Mouse (Mus musculus) heart, postnatal 0 days (tissue): ENCODE data around the gene Rfx4. TPM values are rescaled to one million over a fixed set of nuclear protein-coding genes. Genes with fewer than 3 reads are reported as not detected.

Source experiments
- ATAC-seq: fragments of 200-750 bp; cut with Nextera tagmentation; 2 replicates; pipeline ENCODE4 v1.8.0; 2017; ENCODE audit warnings: low read depth, moderate number of reproducible peaks, moderate library complexity; ENCODE audit not compliant: insufficient read depth
- DNase-seq: peaks from one replicate; pipeline ENCODE4 v3.0.0-alpha.2; 2016; ENCODE audit warnings: low spot score
- H3K27ac ChIP-seq: fragments of 300-500 bp; sonication (generic); 2 replicates; pipeline ENCODE4 v1.5.1; 2014; ENCODE audit warnings: low read depth, mild to moderate bottlenecking
- H3K27me3 ChIP-seq: fragments of 300-500 bp; sonication (generic); 2 replicates; pipeline ENCODE4 v1.6.1; 2014; ENCODE audit warnings: low read length, mixed read lengths; ENCODE audit not compliant: control insufficient read depth, insufficient read depth
- H3K36me3 ChIP-seq: fragments of 300-500 bp; sonication (generic); replicated peaks from 2 replicates; pipeline ENCODE4 v1.6.1; 2014; ENCODE audit warnings: low read length, mixed read lengths; ENCODE audit not compliant: control insufficient read depth, insufficient read depth
- H3K4me1 ChIP-seq: fragments of 300-500 bp; sonication (generic); 2 replicates; pipeline ENCODE4 v1.6.1; 2014; ENCODE audit warnings: antibody characterized with exemption; ENCODE audit not compliant: control insufficient read depth, insufficient read depth
- H3K4me2 ChIP-seq: fragments of 300-500 bp; sonication (generic); 2 replicates; pipeline ENCODE4 v1.6.1; 2014; ENCODE audit warnings: low read depth, mild to moderate bottlenecking, low read length, moderate library complexity
- H3K4me3 ChIP-seq: fragments of 300-500 bp; sonication (generic); 2 replicates; pipeline ENCODE4 v1.5.1; 2014; ENCODE audit warnings: low read depth, low read length
- H3K9ac ChIP-seq: fragments of 300-500 bp; sonication (generic); replicated peaks from 2 replicates; pipeline ENCODE4 v1.6.1; 2014; ENCODE audit warnings: low read depth, low read length, mixed read lengths
- H3K9me3 ChIP-seq: fragments of 300-500 bp; sonication (generic); replicated peaks from 2 replicates; pipeline ENCODE4 v1.6.1; 2016; ENCODE audit warnings: low read length; ENCODE audit not compliant: control insufficient read depth
- CTCF ChIP-seq: IDR thresholded peaks from 2 replicates; pipeline ENCODE4 v1.5.1; 2016; ENCODE audit warnings: antibody characterized with exemption, control low read depth, low read depth
- EP300 ChIP-seq: IDR thresholded peaks from 2 replicates; pipeline ENCODE4 v1.6.1; 2016; ENCODE audit warnings: antibody characterized with exemption, low read depth
- WGBS: fragments of 180-500 bp; shearing (Covaris S2); extraction: QIAGEN DNeasy Blood & Tissue Kit; methylation state at CpG from one replicate; pipeline ENCODE4 v1.1.7; 2014; 5-methylcytosine and 5-hydroxymethylcytosine counted together
- polyA plus RNA-seq: library from polyadenylated mRNA; unstranded; fragments of >200 nt; fragmentation: Nextera tagmentation; extraction: Ambion mirVana; gene quantifications from 2 replicates; pipeline ENCODE4 v1.2.1, GENCODE M21; 2015
- total RNA-seq: library from RNA; depleted of rRNA; stranded (reverse); fragments of >200 nt; gene quantifications from 2 replicates; pipeline ENCODE4 v1.2.3, GENCODE M21; 2014; ENCODE audit warnings: low replicate concordance

Gene Rfx4
- total and polyA plus RNA-seq, 2 experiments from 2014 or later: not detected

GRCm38 (mm10) chr10:84928465-84928864, 172.6 kb downstream of the Rfx4 start:
- no peaks in the 10 kb centered on the region for H3K9me3 ChIP-seq
- H3K4me3 ChIP-seq: no peak overlapping the region
- H3K27me3 ChIP-seq: no peaks in the 10 kb centered on the region
- peaks cover 25% of the 10 kb centered on the region for H3K36me3 ChIP-seq
- no peak overlapping the region for H3K9ac ChIP-seq
- WGBS: 89% methylated on average over 4 of the region's 4 CpGs
- H3K4me1 ChIP-seq: peaks cover 8% of the 10 kb centered on the region; the same call in 1 of the 2 replicates
- H3K4me2 ChIP-seq: no peak overlapping the region
- DNase-seq (no peak), ATAC-seq (no peak)
- H3K27ac ChIP-seq: no peak overlapping the region
- no peak for TF ChIP-seq CTCF
- TF ChIP-seq EP300: no peak

DNA sequence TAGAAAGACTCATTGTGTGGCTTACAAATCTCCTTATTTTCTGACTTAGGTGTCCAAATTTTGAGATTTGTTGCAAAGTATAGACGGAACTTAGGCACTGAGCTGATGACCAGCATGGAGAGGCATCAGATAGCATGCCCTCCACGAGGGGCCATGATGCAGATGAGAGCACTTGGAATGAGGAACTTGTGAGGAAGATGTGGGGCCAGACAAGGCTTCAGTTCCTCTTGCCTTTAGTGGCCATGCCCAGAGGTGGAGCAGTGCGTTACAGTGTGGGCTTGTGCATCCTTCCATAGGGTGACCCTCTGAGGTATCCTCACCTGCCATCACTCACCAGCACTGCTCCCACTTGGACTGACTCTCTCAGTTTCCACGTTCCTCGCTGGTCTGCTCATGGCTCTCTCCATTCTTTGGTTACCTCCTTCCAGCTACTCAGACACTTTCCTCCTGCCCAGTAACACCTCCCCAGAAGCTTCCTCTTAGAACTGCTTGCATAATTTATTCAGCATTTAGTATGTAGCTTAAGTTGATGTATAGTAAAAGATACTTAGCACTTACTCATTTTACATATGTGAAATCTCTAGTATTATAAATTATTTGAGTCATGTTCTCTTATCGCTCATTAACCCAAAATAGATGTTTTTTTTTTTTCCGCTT, 179.8 kb downstream of the Rfx4 start:
- no peaks in the 10 kb centered on the region for H3K27me3 ChIP-seq
- H3K27ac ChIP-seq: no peak overlapping the region
- no peak overlapping the region for H3K4me2 ChIP-seq
- DNase-seq: no peak
- H3K36me3 ChIP-seq: 0 out of 2 replicates have a peak, but pooled peaks cover 4% of the 10 kb centered on the region
- H3K9me3 ChIP-seq: no peaks in the 10 kb centered on the region
- 75% methylated on average over 7 of the region's 7 CpGs for WGBS
- ATAC-seq: no peak
- no peak overlapping the region for H3K9ac ChIP-seq
- H3K4me1 ChIP-seq: peaks cover 35% of the 10 kb centered on the region
- TF ChIP-seq EP300 (no peak), CTCF (no peak)
- H3K4me3 ChIP-seq: no peak overlapping the region

GRCm38 (mm10) chr10:84936832-84937515, 181.1 kb downstream of the Rfx4 start:
- DNase-seq (peak; percentile 70), ATAC-seq (peak; percentile 79)
- Histone ChIP-seq H3K4me1 (peaks cover 35% of the 10 kb centered on the region), H3K36me3 (0 out of 2 replicates have a peak, but pooled peaks cover 9% of the 10 kb centered on the region), H3K27me3 (no peaks in the 10 kb centered on the region), H3K9me3 (no peaks in the 10 kb centered on the region), H3K4me2 (no peak overlapping the region; the same call in 1 of the 2 replicates), H3K4me3 (no peak overlapping the region), H3K27ac (peak overlapping the region; percentile 64), H3K9ac (no peak overlapping the region)
- no peak for TF ChIP-seq EP300
- TF ChIP-seq CTCF: no peak
- 41% methylated on average over 4 of the region's 4 CpGs for WGBS

GRCm38 (mm10) chr10:84938094-84938820, 182.4 kb downstream of the Rfx4 start:
- 43% methylated on average over 13 of the region's 14 CpGs for WGBS
- no peak for TF ChIP-seq EP300
- TF ChIP-seq CTCF: no peak

DNA sequence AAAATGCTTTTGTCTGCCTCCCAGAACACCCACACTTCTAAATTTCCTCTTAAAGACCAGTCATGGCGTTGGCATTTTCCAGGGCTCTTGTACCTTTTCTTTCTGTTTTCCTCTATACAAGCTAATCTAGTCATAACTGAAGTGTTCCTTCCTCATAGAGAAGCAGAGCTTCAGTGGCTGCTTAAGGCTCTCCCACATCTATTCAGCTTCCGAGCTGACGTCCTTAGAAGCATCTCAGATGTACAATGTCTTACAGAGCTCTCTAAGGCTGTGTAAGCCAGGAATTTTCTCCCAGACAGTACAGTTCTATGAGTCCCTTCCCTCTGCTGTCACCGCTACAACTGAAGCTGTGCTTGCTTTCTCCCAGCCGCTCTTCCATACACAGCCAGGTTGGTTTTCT, 183.0 kb downstream of the Rfx4 start:
- ATAC-seq (no peak), DNase-seq (no peak)
- H3K36me3 ChIP-seq: 0 out of 2 replicates have a peak, but pooled peaks cover 9% of the 10 kb centered on the region
- TF ChIP-seq CTCF: no peak
- TF ChIP-seq EP300: no peak
- H3K9ac ChIP-seq: no peak overlapping the region
- peaks cover 35% of the 10 kb centered on the region for H3K4me1 ChIP-seq
- H3K9me3 ChIP-seq: no peaks in the 10 kb centered on the region
- H3K4me3 ChIP-seq: no peak overlapping the region
- no peaks in the 10 kb centered on the region for H3K27me3 ChIP-seq
- 79% methylated on average over 5 of the region's 5 CpGs for WGBS
- 0 out of 2 replicates have a peak overlapping the region, but pooled peaks have one; percentile 15 for H3K27ac ChIP-seq
- no peak overlapping the region for H3K4me2 ChIP-seq

More at GRCm38 (mm10) chr10:84938094-84938820, 182.4 kb downstream of the Rfx4 start:
- no peaks in the 10 kb centered on the region for H3K27me3 ChIP-seq
- H3K9ac ChIP-seq: no peak overlapping the region
- peak overlapping the region; percentile 9; the same call in 1 of the 2 replicates for H3K4me2 ChIP-seq
- H3K4me3 ChIP-seq: no peak overlapping the region
- 0 out of 2 replicates have a peak, but pooled peaks cover 9% of the 10 kb centered on the region for H3K36me3 ChIP-seq
- DNase-seq (peak; percentile 30), ATAC-seq (no peak)
- peaks cover 35% of the 10 kb centered on the region for H3K4me1 ChIP-seq
- H3K27ac ChIP-seq: peak overlapping the region; percentile 64
- no peaks in the 10 kb centered on the region for H3K9me3 ChIP-seq
